18 mouse cellular contexts compared by ENCODE assay signal in genomic region chr5:147147340-147147739, GRCm38 (mm10). TPM values are rescaled to one million over a fixed set of nuclear protein-coding genes. Genes with fewer than 3 reads are reported as not detected.
A peak's percentile ranks its signal among the peaks of the same experiment; 100 is the strongest.
DNase-seq lines count a peak whose midpoint lies in the region; ATAC-seq and TF ChIP-seq lines count a peak whose summit lies in the region.
"Had no signal": no experiment of that assay in that cellular context is flagged by ENCODE, and none has a peak within 500 bp of the region (broad histone marks: within the 10 kb centered on the region; RNA-seq: fewer than 3 reads in every experiment).

No protein-coding gene starts in this region.

- in situ Hi-C loops in Patski (cut with MboI; ENCODE audit: low pct_unique_long_range_greater_than_20kb), result no loop called here

- CTCF ChIA-PET in Patski (lab: Charles Lee), result interaction anchor here (1.1 kb wide), 1 partner anchor 12 kb away, joined by 3 read pairs; no protein-coding TSS in a partner anchor

- H3K4me2 ChIP-seq in liver, postnatal 0 days (ENCODE audit: low read depth, low read length), result no peak overlapping the region
- H3K4me2 ChIP-seq in kidney, embryonic 15.5 days, result no peak overlapping the region
- H3K4me2 ChIP-seq: heart, embryonic 13.5 days; hindbrain, embryonic 13.5 days; lung, embryonic 15.5 days; neural tube, embryonic 15.5 days had no signal

- intact Hi-C loops in left cerebral cortex, adult 2 months (cut with DNase I), result no loop called here
- intact Hi-C loops in left cerebral cortex, postnatal 36 days (cut with DNase I), result no loop called here

- DNase-seq in left cerebral cortex, adult 2 months (ENCODE audit: extremely low spot score in 1 of 2, low spot score in 2 of 2), result no peak
- no peak for DNase-seq in left cerebral cortex, postnatal 36 days (ENCODE audit: low spot score in 2 of 2)
- DNase-seq in B cell, adult 2 months, result peak; percentile 29 to 37
- DNase-seq in Patski (ENCODE audit: low read depth, low spot score), result no peak
- no peak for DNase-seq in liver, postnatal 0 days
- DNase-seq in layer of hippocampus, adult 18-20 months (ENCODE audit: low spot score in 2 of 2), result no peak
- DNase-seq in layer of hippocampus, postnatal 25 days (ENCODE audit: extremely low spot score in 1 of 2, low spot score in 1 of 2), result no peak
- DNase-seq: cerebellum, adult 2 months; gastrocnemius, postnatal 10 days; midbrain, embryonic 14.5 days had no signal

- ATAC-seq in Patski, result no peak
- no peak for ATAC-seq in liver, postnatal 0 days
- no peak for ATAC-seq in kidney, embryonic 15.5 days (replicated peaks; ENCODE audit: low FRiP score)

- TF ChIP-seq EP300 in liver, postnatal 0 days (IDR thresholded peaks at IDR 0.05; ENCODE audit: low read depth), result no peak

- no peaks in the 10 kb centered on the region for H3K9me3 ChIP-seq in liver, postnatal 0 days (ENCODE audit: low read length)
- H3K9me3 ChIP-seq in kidney, embryonic 15.5 days (replicated peaks), result peaks cover 2% of the 10 kb centered on the region; the same call in 1 of the 2 replicates
- H3K9me3 ChIP-seq: lung, embryonic 15.5 days had no signal

- peaks cover 3% of the 10 kb centered on the region for H3K27me3 ChIP-seq in Patski
- H3K27me3 ChIP-seq in liver, postnatal 0 days (ENCODE audit: insufficient read depth, low read length), result no peaks in the 10 kb centered on the region
- no peaks in the 10 kb centered on the region for H3K27me3 ChIP-seq in kidney, embryonic 15.5 days
- H3K27me3 ChIP-seq: heart, embryonic 13.5 days; lung, embryonic 15.5 days had no signal

- POLR2A ChIA-PET in Patski (lab: Charles Lee), result interaction anchor here (1.0 kb wide), 1 partner anchor 122 kb away, joined by 3 read pairs; no protein-coding TSS in a partner anchor

- no peak overlapping the region for H3K9ac ChIP-seq in liver, postnatal 0 days (replicated peaks)
- no peak overlapping the region for H3K9ac ChIP-seq in kidney, embryonic 15.5 days
- H3K9ac ChIP-seq: heart, embryonic 13.5 days; hindbrain, embryonic 13.5 days; lung, embryonic 15.5 days; neural tube, embryonic 15.5 days had no signal

- H3K27ac ChIP-seq in left cerebral cortex, adult 2 months, result no peak overlapping the region
- no peak overlapping the region for H3K27ac ChIP-seq in liver, postnatal 0 days (ENCODE audit: low read depth)
- no peak overlapping the region for H3K27ac ChIP-seq in kidney, embryonic 15.5 days
- H3K27ac ChIP-seq: embryonic facial prominence, embryonic 10.5 days; heart, embryonic 13.5 days; hindbrain, embryonic 13.5 days; kidney, postnatal 0 days; lung, embryonic 15.5 days; neural tube, embryonic 15.5 days had no signal

- TF ChIP-seq CTCF in left cerebral cortex, adult 2 months (IDR thresholded peaks at IDR 0.05), result peak; percentile 42
- TF ChIP-seq CTCF in Patski (IDR thresholded peaks at IDR 0.05), result peak; percentile 52
- TF ChIP-seq CTCF in liver, postnatal 0 days (IDR thresholded peaks at IDR 0.05; ENCODE audit: low read depth), result peak; percentile 48

- H3K4me1 ChIP-seq in liver, postnatal 0 days (ENCODE audit: insufficient read depth), result no peaks in the 10 kb centered on the region
- no peaks in the 10 kb centered on the region for H3K4me1 ChIP-seq in kidney, embryonic 15.5 days
- H3K4me1 ChIP-seq: embryonic facial prominence, embryonic 10.5 days; heart, embryonic 13.5 days; hindbrain, embryonic 13.5 days; lung, embryonic 15.5 days; neural tube, embryonic 15.5 days had no signal

- no peaks in the 10 kb centered on the region for H3K36me3 ChIP-seq in liver, postnatal 0 days (replicated peaks; ENCODE audit: insufficient read depth, low read length)
- H3K36me3 ChIP-seq in kidney, embryonic 15.5 days, result no peaks in the 10 kb centered on the region
- H3K36me3 ChIP-seq: embryonic facial prominence, embryonic 10.5 days; heart, embryonic 13.5 days; hindbrain, embryonic 13.5 days; lung, embryonic 15.5 days; neural tube, embryonic 15.5 days had no signal

- H3K4me3 ChIP-seq in left cerebral cortex, adult 2 months, result no peak overlapping the region
- H3K4me3 ChIP-seq in liver, postnatal 0 days (ENCODE audit: low read depth, low read length), result no peak overlapping the region
- H3K4me3 ChIP-seq in kidney, embryonic 15.5 days (replicated peaks), result no peak overlapping the region
- H3K4me3 ChIP-seq: embryonic facial prominence, embryonic 10.5 days; heart, embryonic 13.5 days; hindbrain, embryonic 13.5 days; lung, embryonic 15.5 days; neural tube, embryonic 15.5 days had no signal

RNA-seq across cellular contexts. Expression of gene Gsx1, which starts 41.2 kb away (rescaled TPM):
- under 1 TPM; 0.19 to 0.38 TPM for total RNA-seq in left cerebral cortex, adult 2 months (2021)
- total RNA-seq in left cerebral cortex, postnatal 36 days (2021), result under 1 TPM; 0.17 to 0.52 TPM
- polyA plus RNA-seq in Patski (2021), result not detected
- not detected in 2 replicates for polyA plus RNA-seq in liver, postnatal 0 days (2015; fragmentation: Nextera tagmentation; extraction: Ambion mirVana)
- total RNA-seq in layer of hippocampus, adult 18-20 months (2021), result under 1 TPM; 0.35 to 0.43 TPM
- not detected in 2 replicates for polyA plus RNA-seq in kidney, embryonic 15.5 days (2015; fragmentation: Nextera tagmentation; extraction: Ambion mirVana)
- under 1 TPM; 0.47 to 0.79 TPM for total RNA-seq in layer of hippocampus, postnatal 25 days (2021)
- total RNA-seq: adrenal gland, adult 18-20 months; gastrocnemius, postnatal 10 days had no signal
- polyA plus RNA-seq: heart, embryonic 13.5 days; kidney, postnatal 0 days; lung, embryonic 15.5 days had no signal

Comparison
In these comparisons a context has a peak if more than half of its experiments do, and no peak if none do; other contexts are left out.
1. DNase-seq: peak in B cell, adult 2 months (2 of 2); none in left cerebral cortex, adult 2 months (0 of 2), left cerebral cortex, postnatal 36 days (0 of 2), Patski (single experiment), liver, postnatal 0 days (single experiment), layer of hippocampus, adult 18-20 months (0 of 2) and layer of hippocampus, postnatal 25 days (0 of 2).
2. Peak in every context shown above with its lines, with median percentiles within 50 percentile points of each other: CTCF ChIP-seq.